Mouse (Mus musculus): ENCODE data around the gene Calcoco1. TPM values are rescaled to one million over a fixed set of nuclear protein-coding genes. Genes with fewer than 3 reads are reported as not detected.
A peak's percentile ranks its signal among the peaks of the same experiment; 100 is the strongest.

The Calcoco1 gene
- polyA plus RNA-seq, 1 experiment = 51.9 TPM

- H3K9ac ChIP-seq (ENCODE audit: low read depth, poor library complexity, severe bottlenecking) = no peak overlapping the region
- H3K27me3 ChIP-seq (ENCODE audit: control insufficient read depth, insufficient read depth, low read length, poor library complexity, severe bottlenecking) = peaks cover 2% of the 10 kb centered on the region; the same call in 1 of the 2 replicates
- H3K9me3 ChIP-seq (replicated peaks; ENCODE audit: control insufficient read depth, insufficient read depth, low read length, poor library complexity, severe bottlenecking) = 0 out of 2 replicates have a peak, but pooled peaks cover 3% of the 10 kb centered on the region
- H3K4me3 ChIP-seq (ENCODE audit: low read depth, low read length) = no peak overlapping the region
- TF ChIP-seq EP300 (IDR thresholded peaks at IDR 0.05; ENCODE audit: insufficient read depth, low read depth, low read length) (no peak), CTCF (IDR thresholded peaks at IDR 0.05; ENCODE audit: low read depth, low read length) (no peak), POLR2A (IDR thresholded peaks at IDR 0.05; ENCODE audit: insufficient read depth, low read length) (no peak)
- no peaks in the 10 kb centered on the region for H3K4me1 ChIP-seq (ENCODE audit: control insufficient read depth, insufficient read depth, low read length)
- H3K36me3 ChIP-seq (ENCODE audit: control insufficient read depth, insufficient read depth, low read length, poor library complexity, severe bottlenecking) = no peaks in the 10 kb centered on the region
- H3K27ac ChIP-seq (ENCODE audit: insufficient read depth, low read length) = no peak overlapping the region
These were observed 32.4 kb upstream of the Calcoco1 start for GRCm38 (mm10) chr15:102754361-102754760.

- Histone ChIP-seq H3K36me3 (ENCODE audit: control insufficient read depth, insufficient read depth, low read length, poor library complexity, severe bottlenecking) (no peaks in the 10 kb centered on the region), H3K9me3 (replicated peaks; ENCODE audit: control insufficient read depth, insufficient read depth, low read length, poor library complexity, severe bottlenecking) (0 out of 2 replicates have a peak, but pooled peaks cover 3% of the 10 kb centered on the region), H3K9ac (ENCODE audit: low read depth, poor library complexity, severe bottlenecking) (no peak overlapping the region), H3K27me3 (ENCODE audit: control insufficient read depth, insufficient read depth, low read length, poor library complexity, severe bottlenecking) (peaks cover 2% of the 10 kb centered on the region; the same call in 1 of the 2 replicates), H3K4me3 (ENCODE audit: low read depth, low read length) (no peak overlapping the region), H3K4me1 (ENCODE audit: control insufficient read depth, insufficient read depth, low read length) (no peaks in the 10 kb centered on the region), H3K27ac (ENCODE audit: insufficient read depth, low read length) (no peak overlapping the region)
- TF ChIP-seq EP300 (IDR thresholded peaks at IDR 0.05; ENCODE audit: insufficient read depth, low read depth, low read length) (no peak), CTCF (IDR thresholded peaks at IDR 0.05; ENCODE audit: low read depth, low read length) (peak; percentile 62)
These were observed 31.2 kb upstream of the Calcoco1 start for GRCm38 (mm10) chr15:102753170-102753569.

GRCm38 (mm10) chr15:102752164-102752563 is 30.2 kb upstream of the Calcoco1 start:
- no peak for TF ChIP-seq POLR2A (IDR thresholded peaks at IDR 0.05; ENCODE audit: insufficient read depth, low read length)
- TF ChIP-seq CTCF (IDR thresholded peaks at IDR 0.05; ENCODE audit: low read depth, low read length) = no peak
- TF ChIP-seq EP300 (IDR thresholded peaks at IDR 0.05; ENCODE audit: insufficient read depth, low read depth, low read length) = no peak
- Histone ChIP-seq H3K9me3 (replicated peaks; ENCODE audit: control insufficient read depth, insufficient read depth, low read length, poor library complexity, severe bottlenecking) (no peaks in the 10 kb centered on the region), H3K36me3 (ENCODE audit: control insufficient read depth, insufficient read depth, low read length, poor library complexity, severe bottlenecking) (no peaks in the 10 kb centered on the region), H3K9ac (ENCODE audit: low read depth, poor library complexity, severe bottlenecking) (no peak overlapping the region), H3K27me3 (ENCODE audit: control insufficient read depth, insufficient read depth, low read length, poor library complexity, severe bottlenecking) (peaks cover 2% of the 10 kb centered on the region; the same call in 1 of the 2 replicates), H3K4me1 (ENCODE audit: control insufficient read depth, insufficient read depth, low read length) (no peaks in the 10 kb centered on the region), H3K4me3 (ENCODE audit: low read depth, low read length) (no peak overlapping the region), H3K27ac (ENCODE audit: insufficient read depth, low read length) (no peak overlapping the region)

- Histone ChIP-seq H3K27ac (ENCODE audit: insufficient read depth, low read length) (no peak overlapping the region), H3K36me3 (ENCODE audit: control insufficient read depth, insufficient read depth, low read length, poor library complexity, severe bottlenecking) (no peaks in the 10 kb centered on the region), H3K27me3 (ENCODE audit: control insufficient read depth, insufficient read depth, low read length, poor library complexity, severe bottlenecking) (peaks cover 5% of the 10 kb centered on the region), H3K9ac (ENCODE audit: low read depth, poor library complexity, severe bottlenecking) (no peak overlapping the region), H3K9me3 (replicated peaks; ENCODE audit: control insufficient read depth, insufficient read depth, low read length, poor library complexity, severe bottlenecking) (no peaks in the 10 kb centered on the region), H3K4me1 (ENCODE audit: control insufficient read depth, insufficient read depth, low read length) (no peaks in the 10 kb centered on the region), H3K4me3 (ENCODE audit: low read depth, low read length) (no peak overlapping the region)
- TF ChIP-seq POLR2A (IDR thresholded peaks at IDR 0.05; ENCODE audit: insufficient read depth, low read length) = no peak
- no peak for TF ChIP-seq CTCF (IDR thresholded peaks at IDR 0.05; ENCODE audit: low read depth, low read length)
- no peak for TF ChIP-seq EP300 (IDR thresholded peaks at IDR 0.05; ENCODE audit: insufficient read depth, low read depth, low read length)
These were observed 28.3 kb upstream of the Calcoco1 start for GRCm38 (mm10) chr15:102750241-102750640.

- no peak for TF ChIP-seq EP300 (IDR thresholded peaks at IDR 0.05; ENCODE audit: insufficient read depth, low read depth, low read length)
- no peak for TF ChIP-seq POLR2A (IDR thresholded peaks at IDR 0.05; ENCODE audit: insufficient read depth, low read length)
- TF ChIP-seq CTCF (IDR thresholded peaks at IDR 0.05; ENCODE audit: low read depth, low read length) = no peak
- Histone ChIP-seq H3K4me1 (ENCODE audit: control insufficient read depth, insufficient read depth, low read length) (no peaks in the 10 kb centered on the region), H3K27ac (ENCODE audit: insufficient read depth, low read length) (no peak overlapping the region), H3K9me3 (replicated peaks; ENCODE audit: control insufficient read depth, insufficient read depth, low read length, poor library complexity, severe bottlenecking) (no peaks in the 10 kb centered on the region), H3K9ac (ENCODE audit: low read depth, poor library complexity, severe bottlenecking) (no peak overlapping the region), H3K36me3 (ENCODE audit: control insufficient read depth, insufficient read depth, low read length, poor library complexity, severe bottlenecking) (no peaks in the 10 kb centered on the region), H3K27me3 (ENCODE audit: control insufficient read depth, insufficient read depth, low read length, poor library complexity, severe bottlenecking) (peaks cover 5% of the 10 kb centered on the region), H3K4me3 (ENCODE audit: low read depth, low read length) (no peak overlapping the region)
These were observed 27.1 kb upstream of the Calcoco1 start for GRCm38 (mm10) chr15:102749103-102749502.

GRCm38 (mm10) chr15:102747853-102748252 is 25.9 kb upstream of the Calcoco1 start:
- TF ChIP-seq POLR2A (IDR thresholded peaks at IDR 0.05; ENCODE audit: insufficient read depth, low read length) = no peak
- no peak for TF ChIP-seq CTCF (IDR thresholded peaks at IDR 0.05; ENCODE audit: low read depth, low read length)
- H3K27me3 ChIP-seq (ENCODE audit: control insufficient read depth, insufficient read depth, low read length, poor library complexity, severe bottlenecking) = peaks cover 5% of the 10 kb centered on the region
- H3K9ac ChIP-seq (ENCODE audit: low read depth, poor library complexity, severe bottlenecking) = no peak overlapping the region; the same call in 1 of the 2 replicates
- H3K27ac ChIP-seq (ENCODE audit: insufficient read depth, low read length) = no peak overlapping the region
- H3K4me3 ChIP-seq (ENCODE audit: low read depth, low read length) = no peak overlapping the region
- H3K36me3 ChIP-seq (ENCODE audit: control insufficient read depth, insufficient read depth, low read length, poor library complexity, severe bottlenecking) = no peaks in the 10 kb centered on the region
- no peaks in the 10 kb centered on the region for H3K4me1 ChIP-seq (ENCODE audit: control insufficient read depth, insufficient read depth, low read length)
- no peaks in the 10 kb centered on the region for H3K9me3 ChIP-seq (replicated peaks; ENCODE audit: control insufficient read depth, insufficient read depth, low read length, poor library complexity, severe bottlenecking)

Measured in ES-Bruce4 (cell line).